Mouse (Mus musculus) hindbrain, embryonic 13.5 days (tissue): ENCODE data around the gene Sowahb. TPM values are rescaled to one million over a fixed set of nuclear protein-coding genes. Genes with fewer than 3 reads are reported as not detected.

ENCODE experiments used
- ATAC-seq: fragments of 200-750 bp; cut with Nextera tagmentation; 2 replicates; pipeline ENCODE4 v1.8.0; 2017; ENCODE audit warnings: moderate TSS enrichment; ENCODE audit not compliant: low FRiP score
- H3K27ac ChIP-seq: fragments of 300-500 bp; sonication (generic); 2 replicates; pipeline ENCODE4 v1.5.1; 2015; ENCODE audit warnings: inconsistent platforms, mild to moderate bottlenecking, moderate library complexity
- H3K27me3 ChIP-seq: fragments of 300-500 bp; sonication (generic); 2 replicates; pipeline ENCODE4 v1.6.1; 2015; ENCODE audit warnings: mild to moderate bottlenecking, inconsistent platforms
- H3K36me3 ChIP-seq: fragments of 300-500 bp; sonication (generic); 2 replicates; pipeline ENCODE4 v1.6.1; 2015; ENCODE audit warnings: mild to moderate bottlenecking, inconsistent platforms
- H3K4me1 ChIP-seq: fragments of 300-500 bp; sonication (generic); replicated peaks from 2 replicates; pipeline ENCODE4 v1.6.1; 2015; ENCODE audit warnings: inconsistent platforms
- H3K4me2 ChIP-seq: fragments of 300-500 bp; sonication (generic); 2 replicates; pipeline ENCODE4 v1.6.1; 2015; ENCODE audit warnings: inconsistent platforms, mild to moderate bottlenecking, moderate library complexity
- H3K4me3 ChIP-seq: fragments of 300-500 bp; sonication (generic); 2 replicates; pipeline ENCODE4 v1.5.1; 2015; ENCODE audit warnings: mild to moderate bottlenecking, inconsistent platforms
- H3K9ac ChIP-seq: fragments of 300-500 bp; sonication (generic); 2 replicates; pipeline ENCODE4 v1.6.1; 2015; ENCODE audit warnings: mild to moderate bottlenecking, inconsistent platforms
- H3K9me3 ChIP-seq: fragments of 300-500 bp; sonication (generic); 2 replicates; pipeline ENCODE4 v1.6.1; 2016; ENCODE audit warnings: inconsistent platforms
- WGBS: fragments of 180-500 bp; shearing (Covaris S2); methylation state at CpG from one replicate; pipeline ENCODE4 v1.1.7; 2015; 5-methylcytosine and 5-hydroxymethylcytosine counted together
- polyA plus RNA-seq: library from polyadenylated mRNA; unstranded; fragments of >200 nt; fragmentation: Nextera tagmentation; extraction: Ambion mirVana; gene quantifications from 2 replicates; pipeline ENCODE4 v1.2.1, GENCODE M21; 2015

Gene Sowahb
- polyA plus RNA-seq: not detected in 2 replicates

GRCm38 (mm10) chr5:93044584-93045370 is at the start of gene Sowahb:
TSS of gene Sowahb (minus strand) at chr5:93045022.
- Histone ChIP-seq H3K36me3 (no peaks in the 10 kb centered on the region), H3K27me3 (peaks cover 86% of the 10 kb centered on the region), H3K4me3 (peak within 1 kb of the TSS; percentile 54), H3K4me2 (peak within 1 kb of the TSS; percentile 97), H3K9me3 (no peaks in the 10 kb centered on the region), H3K9ac (peak within 1 kb of the TSS; percentile 68), H3K4me1 (peaks cover 23% of the 10 kb centered on the region), H3K27ac (no peak within 1 kb of the TSS)
- ATAC-seq: peak; percentile 71
- WGBS: under 1% methylated on average over 62 of the region's 68 CpGs

GRCm38 (mm10) chr5:93093638-93094527 is 49.1 kb upstream of the Sowahb start:
- Histone ChIP-seq H3K4me2 (peak overlapping the region; percentile 92), H3K4me3 (peak overlapping the region; percentile 84), H3K4me1 (peaks cover 61% of the 10 kb centered on the region), H3K27ac (peak overlapping the region; percentile 96), H3K9ac (peak overlapping the region; percentile 88), H3K27me3 (no peaks in the 10 kb centered on the region), H3K9me3 (no peaks in the 10 kb centered on the region), H3K36me3 (no peaks in the 10 kb centered on the region)
- under 1% methylated on average over 48 of the region's 50 CpGs for WGBS
- peak; percentile 62 for ATAC-seq

- ATAC-seq: peak; percentile 93
- H3K4me1 ChIP-seq: peaks cover 53% of the 10 kb centered on the region
- H3K27me3 ChIP-seq: no peaks in the 10 kb centered on the region
- no peaks in the 10 kb centered on the region for H3K9me3 ChIP-seq
- H3K27ac ChIP-seq: peak within 1 kb of the TSS; percentile 96
- 0% methylated on average over 63 of the region's 63 CpGs for WGBS
- H3K9ac ChIP-seq: peak within 1 kb of the TSS; percentile 88
- H3K4me2 ChIP-seq: peak within 1 kb of the TSS; percentile 92
- peak within 1 kb of the TSS; percentile 84 for H3K4me3 ChIP-seq
- H3K36me3 ChIP-seq: no peaks in the 10 kb centered on the region
Measured at GRCm38 (mm10) chr5:93092857-93093622, 48.2 kb upstream of the Sowahb start, which contains the start of gene Sept11. TSS of gene Sept11 (plus strand) at chr5:93093437.

- Histone ChIP-seq H3K4me2 (peak overlapping the region; percentile 92), H3K27me3 (no peaks in the 10 kb centered on the region), H3K27ac (peak overlapping the region; percentile 96), H3K9me3 (no peaks in the 10 kb centered on the region), H3K4me3 (peak overlapping the region; percentile 84), H3K9ac (peak overlapping the region; percentile 88), H3K36me3 (no peaks in the 10 kb centered on the region), H3K4me1 (peaks cover 45% of the 10 kb centered on the region)
- peak; percentile 34 for ATAC-seq
- WGBS: 6% methylated on average over 28 of the region's 28 CpGs
Measured at GRCm38 (mm10) chr5:93092147-93092781, 47.4 kb upstream of the Sowahb start.

GRCm38 (mm10) chr5:93091266-93091665 is 46.4 kb upstream of the Sowahb start:
- peaks cover 35% of the 10 kb centered on the region for H3K4me1 ChIP-seq
- 64% methylated on average over 3 of the region's 3 CpGs for WGBS
- no peaks in the 10 kb centered on the region for H3K36me3 ChIP-seq
- H3K9me3 ChIP-seq: no peaks in the 10 kb centered on the region
- H3K27me3 ChIP-seq: no peaks in the 10 kb centered on the region
- H3K4me2 ChIP-seq: peak overlapping the region; percentile 92
- H3K4me3 ChIP-seq: peak overlapping the region; percentile 84
- H3K27ac ChIP-seq: no peak overlapping the region
- H3K9ac ChIP-seq: peak overlapping the region; percentile 39; the same call in 1 of the 2 replicates
- no peak for ATAC-seq

- no peak overlapping the region for H3K27ac ChIP-seq
- no peak overlapping the region for H3K4me3 ChIP-seq
- no peaks in the 10 kb centered on the region for H3K27me3 ChIP-seq
- WGBS: 84% methylated on average over 4 of the region's 4 CpGs
- H3K36me3 ChIP-seq: no peaks in the 10 kb centered on the region
- no peaks in the 10 kb centered on the region for H3K9me3 ChIP-seq
- no peak overlapping the region for H3K4me2 ChIP-seq
- H3K4me1 ChIP-seq: peaks cover under 1% of the 10 kb centered on the region; the same call in 1 of the 2 replicates
- H3K9ac ChIP-seq: no peak overlapping the region
- no peak for ATAC-seq
Measured at GRCm38 (mm10) chr5:93085900-93086299, 41.1 kb upstream of the Sowahb start.

GRCm38 (mm10) chr5:93085015-93085598 is 40.3 kb upstream of the Sowahb start:
- ATAC-seq: no peak
- Histone ChIP-seq H3K9me3 (no peaks in the 10 kb centered on the region), H3K4me3 (no peak overlapping the region), H3K27ac (no peak overlapping the region), H3K4me1 (no peaks in the 10 kb centered on the region), H3K36me3 (no peaks in the 10 kb centered on the region), H3K9ac (no peak overlapping the region), H3K4me2 (no peak overlapping the region), H3K27me3 (no peaks in the 10 kb centered on the region)
- WGBS: 69% methylated on average over 4 of the region's 4 CpGs

GRCm38 (mm10) chr5:93079596-93079995 is 34.8 kb upstream of the Sowahb start:
- no peak overlapping the region for H3K9ac ChIP-seq
- H3K36me3 ChIP-seq: no peaks in the 10 kb centered on the region
- no peak overlapping the region for H3K4me2 ChIP-seq
- 88% methylated on average over 3 of the region's 3 CpGs for WGBS
- H3K9me3 ChIP-seq: no peaks in the 10 kb centered on the region
- no peaks in the 10 kb centered on the region for H3K27me3 ChIP-seq
- ATAC-seq: no peak
- H3K4me1 ChIP-seq: no peaks in the 10 kb centered on the region
- H3K4me3 ChIP-seq: no peak overlapping the region
- H3K27ac ChIP-seq: no peak overlapping the region

GRCm38 (mm10) chr5:93077661-93078323 is 33.0 kb upstream of the Sowahb start:
- H3K9me3 ChIP-seq: no peaks in the 10 kb centered on the region
- no peak overlapping the region for H3K4me3 ChIP-seq
- H3K9ac ChIP-seq: no peak overlapping the region

GRCm38 (mm10) chr5:93060865-93061264 is 16.0 kb upstream of the Sowahb start:
- no peak overlapping the region for H3K9ac ChIP-seq
- no peak overlapping the region for H3K27ac ChIP-seq
- H3K4me1 ChIP-seq: no peaks in the 10 kb centered on the region
- no peak for ATAC-seq
- 87% methylated on average over 4 of the region's 4 CpGs for WGBS
- H3K36me3 ChIP-seq: no peaks in the 10 kb centered on the region
- no peak overlapping the region for H3K4me2 ChIP-seq
- no peak overlapping the region for H3K4me3 ChIP-seq
- no peaks in the 10 kb centered on the region for H3K27me3 ChIP-seq
- no peaks in the 10 kb centered on the region for H3K9me3 ChIP-seq

More at GRCm38 (mm10) chr5:93077661-93078323, 33.0 kb upstream of the Sowahb start:
- no peaks in the 10 kb centered on the region for H3K27me3 ChIP-seq
- no peaks in the 10 kb centered on the region for H3K4me1 ChIP-seq
- 84% methylated on average over 7 of the region's 7 CpGs for WGBS
- ATAC-seq: no peak
- no peaks in the 10 kb centered on the region for H3K36me3 ChIP-seq
- H3K27ac ChIP-seq: no peak overlapping the region
- no peak overlapping the region for H3K4me2 ChIP-seq
